Mouse (Mus musculus) T-cell, adult 2 months (primary cell): ENCODE results near the gene Slc6a17.

Experiments
- DNase-seq: peaks from one replicate; pipeline ENCODE4 v3.0.0; 2022; ENCODE audit warnings: low spot score

The Slc6a17 gene

GRCm38 (mm10) chr3:107462160-107462559, 55.7 kb downstream of the Slc6a17 start:
- DNase-seq = peak; percentile 32

DNA sequence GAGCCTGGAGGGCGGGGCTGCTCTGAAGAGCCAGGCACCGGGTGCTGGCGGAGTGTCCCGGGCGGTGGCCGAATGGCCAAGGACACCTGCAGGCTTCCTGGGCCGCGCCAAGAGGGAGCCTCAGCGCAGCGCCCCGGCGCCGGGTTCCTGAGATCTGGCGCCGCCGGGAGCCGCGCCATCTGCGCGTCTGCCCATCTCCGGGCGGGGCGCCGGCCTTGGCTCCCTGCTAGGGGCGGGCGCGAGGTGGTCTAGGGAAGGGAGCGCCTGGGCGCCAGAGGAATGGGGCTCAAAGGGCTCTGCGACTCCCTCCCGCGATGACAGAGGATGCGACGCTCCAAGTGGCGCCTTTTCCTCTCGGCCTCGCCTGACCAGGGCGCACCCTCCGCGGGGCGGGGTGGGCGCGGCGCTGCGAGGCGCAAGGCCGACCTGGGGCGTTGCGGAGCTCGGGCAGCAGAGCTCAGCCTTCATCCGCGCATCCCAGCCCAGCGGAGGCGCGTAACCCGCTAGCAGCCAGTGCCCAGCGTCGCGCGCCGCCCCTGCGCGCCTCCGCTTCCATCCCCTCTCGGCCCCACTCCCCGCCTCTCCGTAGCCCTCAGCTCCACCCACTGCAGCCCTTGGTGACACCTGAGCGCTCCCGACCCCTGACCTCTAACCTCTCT, 57.9 kb downstream of the Slc6a17 start:
- no peak for DNase-seq

- DNase-seq = no peak
These were observed 58.5 kb downstream of the Slc6a17 start, which contains the start of gene Kcnc4 for GRCm38 (mm10) chr3:107459196-107459772. Kcnc4 (minus strand) TSS chr3:107459552.

DNA sequence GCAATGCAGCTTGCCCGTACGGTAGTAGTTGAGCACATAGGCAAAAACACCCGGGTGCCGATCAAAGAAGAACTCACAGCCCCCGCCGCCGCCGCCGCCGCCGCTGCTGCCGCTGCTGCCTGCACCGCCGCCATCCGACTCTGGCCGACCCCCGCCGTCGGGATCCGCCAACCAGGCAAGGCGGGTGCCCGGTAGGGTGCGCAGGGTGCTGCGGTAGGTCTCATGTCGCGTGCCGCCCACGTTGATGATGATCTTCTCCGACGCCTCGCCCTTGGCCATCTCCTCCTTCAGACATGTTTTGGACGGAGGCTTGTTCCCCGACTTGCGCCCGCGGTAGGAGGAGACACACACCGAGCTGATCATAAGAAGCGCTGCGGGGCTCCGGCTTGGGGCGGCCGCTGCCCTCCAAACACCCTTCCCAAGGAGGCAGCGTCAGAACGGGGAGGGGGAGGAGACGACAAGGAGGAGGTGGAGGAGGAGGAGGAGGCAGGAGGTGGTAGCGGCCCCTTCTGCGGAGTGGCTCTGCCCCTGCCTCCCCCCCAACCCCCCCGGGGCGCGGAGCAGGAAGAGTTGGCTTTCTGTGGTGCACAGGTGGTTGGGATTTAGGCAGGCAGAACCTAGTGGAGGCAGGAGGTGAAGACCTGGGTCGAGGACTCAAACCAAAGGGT, 59.2 kb downstream of the Slc6a17 start:
- DNase-seq = no peak

DNA sequence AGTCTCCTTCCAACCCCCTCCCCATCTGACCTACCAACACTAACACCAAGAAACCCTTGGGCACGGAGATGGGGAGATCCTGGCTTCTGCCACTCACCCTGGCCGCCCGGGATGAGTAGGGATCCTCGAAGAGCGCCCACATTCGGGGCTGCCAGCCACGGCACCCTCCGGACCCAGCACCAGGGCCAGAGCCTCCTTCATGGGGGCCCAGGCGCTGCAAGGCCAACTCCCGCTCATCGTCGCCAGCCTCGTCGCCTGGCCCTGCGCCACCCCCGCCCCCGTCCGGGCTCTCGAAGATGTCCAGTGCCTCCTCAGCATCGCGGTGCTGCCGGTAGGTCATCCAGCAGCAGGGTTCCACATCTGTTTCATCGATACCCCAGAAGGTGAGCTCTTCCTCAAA, 59.7 kb downstream of the Slc6a17 start:
- no peak for DNase-seq

GRCm38 (mm10) chr3:107454280-107454679, 63.5 kb downstream of the Slc6a17 start:
- DNase-seq = no peak

GRCm38 (mm10) chr3:107446822-107447221, 71.0 kb downstream of the Slc6a17 start:
- DNase-seq = no peak

- no peak for DNase-seq
These were observed 74.0 kb downstream of the Slc6a17 start for GRCm38 (mm10) chr3:107443866-107444265.

DNA sequence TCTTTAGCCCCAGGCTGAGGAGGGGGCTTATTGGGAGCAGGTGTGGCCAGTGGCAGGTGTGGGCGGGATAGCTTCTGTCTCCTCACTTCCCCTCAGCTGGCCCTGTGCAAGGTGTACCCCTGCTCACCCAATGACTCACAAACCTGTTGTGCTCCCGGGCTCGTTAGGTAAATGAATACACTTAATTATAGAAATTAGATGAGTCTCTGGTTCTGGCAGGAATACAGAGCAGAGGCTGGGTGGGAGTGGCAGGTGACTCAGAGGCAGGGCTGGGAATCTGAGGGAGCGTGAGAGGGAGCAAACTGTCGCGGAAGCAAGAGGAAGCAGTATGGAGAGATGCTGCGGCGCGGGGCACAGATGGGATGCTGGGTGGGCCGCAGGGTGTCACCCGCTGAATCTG, 75.6 kb downstream of the Slc6a17 start:
- no peak for DNase-seq

DNA sequence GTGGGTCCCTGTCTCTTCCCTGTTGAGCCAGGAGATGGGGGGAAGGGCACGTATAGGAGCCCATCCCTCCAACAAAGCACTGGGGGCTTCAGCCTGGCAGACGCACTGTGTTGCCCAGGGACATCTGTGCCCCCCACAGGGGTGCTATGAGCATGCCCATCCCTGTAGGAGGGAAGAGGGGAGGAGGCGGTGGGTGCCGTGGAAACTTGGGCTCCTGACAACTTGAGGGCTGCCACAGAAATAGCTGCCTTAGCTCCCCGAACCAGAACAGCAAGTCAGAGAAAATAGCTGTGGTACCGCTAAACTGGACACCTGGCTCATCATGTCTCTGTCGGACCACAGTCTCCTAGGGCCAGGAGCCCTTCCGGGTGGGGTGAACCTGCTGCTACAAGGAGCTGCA, 76.5 kb downstream of the Slc6a17 start:
- no peak for DNase-seq

DNA sequence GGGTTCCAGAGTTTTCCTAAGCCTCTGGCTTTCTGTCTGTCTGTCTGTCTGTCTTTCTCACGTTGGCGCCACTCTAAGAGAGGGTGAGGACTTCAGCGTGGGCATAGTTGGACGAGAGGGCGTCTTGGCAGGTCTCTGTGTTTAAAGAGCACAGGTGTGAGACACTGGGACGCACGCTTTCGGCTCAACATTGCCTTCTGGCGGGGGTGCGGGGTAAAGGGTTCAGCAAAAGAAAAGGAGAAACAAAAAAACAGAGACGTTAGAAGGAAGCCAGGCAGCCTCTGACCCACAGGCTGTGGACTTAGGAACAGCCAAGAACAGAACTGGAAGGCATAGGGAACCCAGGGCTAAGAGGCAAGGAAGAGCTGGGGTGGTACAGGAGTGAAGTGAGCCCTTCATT, 78.5 kb downstream of the Slc6a17 start:
- DNase-seq = no peak

DNA sequence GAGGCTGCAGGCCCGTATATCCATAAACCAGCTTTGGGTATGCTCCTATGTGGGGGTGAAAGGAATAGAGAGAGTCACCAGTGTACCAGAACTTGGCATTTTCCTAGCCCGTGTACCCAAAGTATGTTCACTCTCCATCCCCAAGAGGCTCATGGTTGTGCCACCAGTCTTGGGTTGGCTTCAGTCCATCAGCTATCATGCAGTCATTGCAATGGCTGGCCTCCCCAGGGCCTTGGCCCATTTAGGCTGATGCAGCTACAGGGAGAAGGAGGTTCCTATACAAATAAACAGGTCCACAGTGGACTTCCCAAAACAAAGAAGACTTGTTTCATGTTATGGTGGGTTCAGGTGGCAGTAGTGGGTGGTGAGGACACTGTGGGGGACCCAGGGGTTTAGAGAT, 80.2 kb downstream of the Slc6a17 start:
- no peak for DNase-seq

GRCm38 (mm10) chr3:107436434-107436833, 81.4 kb downstream of the Slc6a17 start:
- DNase-seq = no peak

GRCm38 (mm10) chr3:107433614-107434013, 84.2 kb downstream of the Slc6a17 start:
- DNase-seq = no peak

DNA sequence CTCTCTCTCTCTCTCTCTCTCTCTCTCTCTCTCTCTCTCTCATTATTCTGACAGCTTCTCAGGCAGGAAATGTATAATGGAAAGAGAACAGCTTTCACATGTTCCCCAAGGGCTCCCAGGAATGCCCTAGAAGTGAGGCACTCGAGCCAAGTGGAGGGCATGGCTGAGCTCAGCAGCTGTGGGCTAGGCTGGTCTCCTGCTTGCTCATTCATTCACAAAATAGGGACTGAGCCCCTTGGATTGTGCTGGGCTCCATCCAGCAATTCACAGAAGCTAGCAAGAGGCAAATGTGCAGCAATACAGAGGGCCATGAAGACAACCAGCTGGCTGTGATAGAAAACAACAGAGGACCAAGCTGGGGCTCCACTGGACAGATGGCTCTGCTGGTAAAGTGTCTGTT, 86.5 kb downstream of the Slc6a17 start:
- no peak for DNase-seq

DNA sequence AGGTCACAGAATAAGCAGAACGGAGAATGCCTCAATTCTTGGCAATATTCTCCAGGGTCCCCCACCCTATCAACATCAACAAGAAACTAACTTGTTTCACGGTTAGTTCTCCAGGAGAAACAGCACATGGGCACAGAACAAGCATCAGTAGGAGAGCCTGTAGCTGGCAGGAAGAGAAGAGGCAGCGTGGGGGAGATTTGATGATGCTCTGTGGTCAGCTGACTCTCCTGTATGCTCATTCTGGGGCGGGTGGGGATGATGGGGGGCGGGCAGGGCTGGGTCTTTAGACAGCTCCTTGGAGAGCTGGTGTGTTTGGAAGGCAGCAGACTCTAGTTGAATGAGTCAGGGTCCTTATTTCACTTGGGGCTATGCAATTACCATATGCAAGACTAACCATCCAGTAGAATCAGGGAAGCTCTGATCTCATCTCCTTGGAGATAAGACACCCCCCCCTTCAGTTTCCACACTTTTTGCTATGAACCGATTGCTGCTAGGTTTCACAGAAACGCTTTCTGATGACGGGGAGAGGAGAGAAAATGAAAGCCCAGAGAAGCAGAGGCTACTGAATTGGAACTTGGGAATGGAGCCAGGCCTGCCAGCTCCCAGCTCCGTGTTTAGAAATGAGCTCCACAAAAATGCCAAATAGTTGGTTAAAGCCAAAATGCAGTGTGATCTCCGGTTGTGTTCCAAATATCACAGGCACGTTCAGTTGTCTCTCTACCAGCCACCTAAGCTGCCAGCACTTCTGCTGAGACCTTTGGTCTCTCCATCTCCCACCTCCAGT, 93.4 kb downstream of the Slc6a17 start:
- no peak for DNase-seq

- DNase-seq = no peak
These were observed 97.7 kb downstream of the Slc6a17 start for GRCm38 (mm10) chr3:107420156-107420555.
